Mouse (Mus musculus): ENCODE data around the gene Cfap58. TPM values are rescaled to one million over a fixed set of nuclear protein-coding genes. Genes with fewer than 3 reads are reported as not detected.

The Cfap58 gene
- polyA plus RNA-seq, 1 experiment from 2014 or later, result not detected

DNA sequence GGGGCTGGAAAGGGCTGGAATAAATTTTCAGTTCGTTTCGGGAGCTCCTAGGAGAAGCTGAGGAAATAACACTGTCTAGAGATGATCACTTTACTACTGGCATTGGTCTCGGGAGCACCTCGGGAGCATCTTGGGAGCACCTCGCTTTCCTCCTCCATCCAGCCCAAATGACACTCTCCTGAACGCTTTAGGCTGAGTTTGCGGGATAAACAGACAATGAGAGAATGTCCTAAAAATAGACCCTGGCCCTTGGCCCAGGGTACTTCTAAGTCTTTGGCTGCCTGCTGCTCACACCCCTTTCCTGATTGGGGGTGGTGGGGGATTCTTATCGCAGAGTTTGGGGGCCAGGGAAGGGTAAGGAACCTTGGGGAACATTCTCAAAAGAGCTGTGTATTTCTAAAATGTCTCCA, 17.5 kb upstream of the Cfap58 start:
- ATAC-seq (replicated peaks; ENCODE audit: low FRiP score, low TSS enrichment, low read depth) (no peak), DNase-seq (ENCODE audit: low spot score) (peak; percentile 80)
- peak overlapping the region; percentile 79 for H3K9ac ChIP-seq (ENCODE audit: low read length)
- no peaks in the 10 kb centered on the region for H3K9me3 ChIP-seq (ENCODE audit: control insufficient read depth, low read length)
- H3K36me3 ChIP-seq (ENCODE audit: control insufficient read depth, insufficient read depth, low read length), result no peaks in the 10 kb centered on the region
- peak overlapping the region; percentile 97 for H3K27ac ChIP-seq (ENCODE audit: low read depth)
- H3K4me3 ChIP-seq (ENCODE audit: low read depth, low read length), result peak overlapping the region; percentile 85
- WGBS, result 1% methylated on average over 8 of the region's 8 CpGs
- H3K4me1 ChIP-seq (replicated peaks; ENCODE audit: control insufficient read depth, insufficient read depth, low read length), result peaks cover 21% of the 10 kb centered on the region
- no peaks in the 10 kb centered on the region for H3K27me3 ChIP-seq (replicated peaks; ENCODE audit: control insufficient read depth, insufficient read depth, low read length)
- H3K4me2 ChIP-seq (ENCODE audit: low read length), result peak overlapping the region; percentile 62

DNA sequence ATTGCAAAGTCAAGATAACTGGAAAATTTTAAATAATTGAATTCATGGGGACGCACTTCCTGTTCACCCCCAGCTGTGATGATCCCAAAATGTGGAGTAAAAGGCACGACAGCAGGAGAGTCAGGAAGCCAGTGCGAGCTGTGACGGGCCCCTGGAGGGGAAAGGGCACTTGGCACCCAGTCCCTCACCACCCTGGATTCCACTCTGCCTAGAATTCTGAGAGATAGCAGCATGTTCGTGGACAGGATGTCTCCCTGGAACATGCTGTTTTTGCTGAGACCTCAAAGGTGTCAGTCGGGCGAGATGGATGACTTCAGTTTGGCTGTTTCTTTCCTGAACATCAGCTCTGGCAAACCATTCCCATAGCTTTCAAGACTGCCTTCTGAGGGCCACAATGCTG, 11.7 kb upstream of the Cfap58 start:
- ATAC-seq (replicated peaks; ENCODE audit: low FRiP score, low TSS enrichment, low read depth), result no peak
- Histone ChIP-seq H3K4me3 (ENCODE audit: low read depth, low read length) (no peak overlapping the region), H3K4me1 (replicated peaks; ENCODE audit: control insufficient read depth, insufficient read depth, low read length) (no peaks in the 10 kb centered on the region), H3K9ac (ENCODE audit: low read length) (no peak overlapping the region), H3K27me3 (replicated peaks; ENCODE audit: control insufficient read depth, insufficient read depth, low read length) (no peaks in the 10 kb centered on the region), H3K27ac (ENCODE audit: low read depth) (no peak overlapping the region), H3K9me3 (ENCODE audit: control insufficient read depth, low read length) (no peaks in the 10 kb centered on the region), H3K36me3 (ENCODE audit: control insufficient read depth, insufficient read depth, low read length) (no peaks in the 10 kb centered on the region), H3K4me2 (ENCODE audit: low read length) (no peak overlapping the region)
- WGBS, result 75% methylated on average over 7 of the region's 7 CpGs
- DNase-seq (ENCODE audit: low spot score), result no peak

DNA sequence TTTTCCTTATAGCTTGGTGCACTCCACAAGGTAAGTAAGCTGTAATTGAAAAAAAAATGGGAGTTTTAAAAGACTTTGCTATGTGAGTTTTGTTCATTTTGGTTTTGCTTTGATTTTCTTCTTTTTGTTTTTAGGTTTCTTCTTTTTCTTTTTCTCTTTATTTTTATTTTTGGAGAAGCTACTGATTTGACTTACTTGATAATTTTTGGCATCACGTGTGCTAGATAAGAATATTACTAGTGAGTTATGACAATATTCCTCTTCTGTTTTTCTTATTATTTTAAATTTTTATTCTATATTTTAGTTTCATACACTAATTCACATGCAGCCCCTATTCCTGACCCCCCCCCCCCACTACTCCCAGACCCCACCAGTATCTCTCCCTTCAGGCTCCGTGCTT, 10.4 kb upstream of the Cfap58 start:
- no peak overlapping the region for H3K27ac ChIP-seq (ENCODE audit: low read depth)
- DNase-seq (ENCODE audit: low spot score) (no peak), ATAC-seq (replicated peaks; ENCODE audit: low FRiP score, low TSS enrichment, low read depth) (no peak)
- no peaks in the 10 kb centered on the region for H3K4me1 ChIP-seq (replicated peaks; ENCODE audit: control insufficient read depth, insufficient read depth, low read length)
- 87% methylated on average over 2 of the region's 2 CpGs for WGBS
- H3K9me3 ChIP-seq (ENCODE audit: control insufficient read depth, low read length), result no peaks in the 10 kb centered on the region
- H3K36me3 ChIP-seq (ENCODE audit: control insufficient read depth, insufficient read depth, low read length), result no peaks in the 10 kb centered on the region
- H3K4me2 ChIP-seq (ENCODE audit: low read length), result no peak overlapping the region
- no peaks in the 10 kb centered on the region for H3K27me3 ChIP-seq (replicated peaks; ENCODE audit: control insufficient read depth, insufficient read depth, low read length)
- H3K4me3 ChIP-seq (ENCODE audit: low read depth, low read length), result no peak overlapping the region
- no peak overlapping the region for H3K9ac ChIP-seq (ENCODE audit: low read length)

DNA sequence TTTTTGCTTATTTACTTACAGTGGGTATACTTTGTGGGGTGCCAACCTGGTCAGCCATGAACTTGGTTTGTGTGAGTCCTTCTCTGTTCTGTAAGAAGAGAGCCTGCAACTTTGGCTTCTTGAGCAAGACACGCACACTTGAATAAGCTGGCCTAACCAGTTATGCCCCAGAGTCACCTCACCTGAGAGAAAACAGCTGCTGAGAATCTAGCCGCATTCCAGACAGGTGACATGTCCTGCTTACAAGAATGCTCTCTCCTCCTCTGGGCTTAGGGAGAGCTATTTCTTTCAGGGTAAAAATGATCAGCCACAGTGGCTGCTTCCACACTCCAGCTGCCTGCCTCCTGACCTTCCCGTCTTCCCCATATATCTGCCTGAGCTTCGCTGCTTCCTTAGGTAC, 8.4 kb upstream of the Cfap58 start:
- H3K27me3 ChIP-seq (replicated peaks; ENCODE audit: control insufficient read depth, insufficient read depth, low read length), result no peaks in the 10 kb centered on the region
- H3K4me3 ChIP-seq (ENCODE audit: low read depth, low read length), result no peak overlapping the region
- ATAC-seq (replicated peaks; ENCODE audit: low FRiP score, low TSS enrichment, low read depth) (no peak), DNase-seq (ENCODE audit: low spot score) (no peak)
- H3K4me1 ChIP-seq (replicated peaks; ENCODE audit: control insufficient read depth, insufficient read depth, low read length), result no peaks in the 10 kb centered on the region
- H3K9ac ChIP-seq (ENCODE audit: low read length), result no peak overlapping the region
- 66% methylated on average over 4 of the region's 4 CpGs for WGBS
- H3K36me3 ChIP-seq (ENCODE audit: control insufficient read depth, insufficient read depth, low read length), result no peaks in the 10 kb centered on the region
- H3K9me3 ChIP-seq (ENCODE audit: control insufficient read depth, low read length), result no peaks in the 10 kb centered on the region
- no peak overlapping the region for H3K4me2 ChIP-seq (ENCODE audit: low read length)
- no peak overlapping the region for H3K27ac ChIP-seq (ENCODE audit: low read depth)

DNA sequence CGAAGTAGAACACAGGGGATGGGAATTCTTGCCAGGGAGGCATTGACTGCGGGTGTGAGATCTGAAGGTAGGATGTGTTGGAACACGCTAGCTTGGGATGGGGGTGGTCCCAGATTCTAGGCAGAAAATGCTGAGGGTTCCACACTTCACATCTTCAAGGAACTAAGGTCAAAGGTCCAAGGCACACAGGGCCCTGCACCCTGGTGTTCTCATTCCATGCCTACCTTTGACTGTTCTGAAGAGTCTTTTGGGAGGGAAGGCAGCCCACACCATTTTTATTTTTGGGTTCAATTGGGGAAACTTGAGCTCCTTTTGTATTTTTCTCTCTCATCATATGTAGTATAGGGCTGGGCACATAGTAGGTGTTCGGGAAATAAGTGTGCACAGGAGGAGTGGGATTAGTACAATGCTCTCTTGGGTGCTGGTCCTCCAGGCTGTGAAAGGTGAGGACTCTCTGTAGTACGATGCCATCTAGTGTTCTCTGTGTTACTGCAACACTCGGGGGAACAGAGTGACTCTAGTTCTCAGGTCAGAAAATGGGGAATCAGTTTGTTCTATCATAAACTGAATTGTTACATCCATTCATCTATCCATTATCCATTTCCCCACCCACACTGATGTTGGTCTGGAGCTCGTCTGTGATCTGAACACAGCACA, 5.4 kb upstream of the Cfap58 start:
- Histone ChIP-seq H3K36me3 (ENCODE audit: control insufficient read depth, insufficient read depth, low read length) (no peaks in the 10 kb centered on the region), H3K27me3 (replicated peaks; ENCODE audit: control insufficient read depth, insufficient read depth, low read length) (no peaks in the 10 kb centered on the region), H3K4me3 (ENCODE audit: low read depth, low read length) (no peak overlapping the region), H3K4me1 (replicated peaks; ENCODE audit: control insufficient read depth, insufficient read depth, low read length) (no peaks in the 10 kb centered on the region), H3K4me2 (ENCODE audit: low read length) (no peak overlapping the region), H3K9me3 (ENCODE audit: control insufficient read depth, low read length) (no peaks in the 10 kb centered on the region), H3K9ac (ENCODE audit: low read length) (no peak overlapping the region), H3K27ac (ENCODE audit: low read depth) (no peak overlapping the region)
- DNase-seq (ENCODE audit: low spot score) (no peak), ATAC-seq (replicated peaks; ENCODE audit: low FRiP score, low TSS enrichment, low read depth) (peak; percentile 57)
- WGBS, result 43% methylated on average over 7 of the region's 7 CpGs

DNA sequence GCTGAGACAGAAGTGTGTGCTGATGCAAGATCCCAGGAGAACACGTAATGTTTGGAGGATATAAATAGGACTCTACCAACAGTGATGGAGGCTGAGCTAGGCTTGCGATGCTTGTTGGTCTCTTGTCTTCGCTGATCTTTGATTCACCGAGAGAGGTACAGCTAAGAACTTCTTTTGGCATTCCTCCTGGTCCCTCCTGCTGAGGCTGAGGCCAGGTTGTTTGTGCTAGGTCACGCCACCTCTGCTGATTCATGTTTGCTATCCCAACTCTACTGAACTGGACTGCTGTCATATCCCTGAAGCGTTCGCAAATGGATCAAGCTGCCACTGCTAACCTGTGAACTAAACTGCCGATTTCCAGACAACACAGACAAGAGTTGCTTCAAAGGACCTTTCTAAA, 3.3 kb upstream of the Cfap58 start:
- no peak overlapping the region for H3K4me2 ChIP-seq (ENCODE audit: low read length)
- ATAC-seq (replicated peaks; ENCODE audit: low FRiP score, low TSS enrichment, low read depth), result no peak
- WGBS, result 96% methylated on average over 8 of the region's 8 CpGs

DNA sequence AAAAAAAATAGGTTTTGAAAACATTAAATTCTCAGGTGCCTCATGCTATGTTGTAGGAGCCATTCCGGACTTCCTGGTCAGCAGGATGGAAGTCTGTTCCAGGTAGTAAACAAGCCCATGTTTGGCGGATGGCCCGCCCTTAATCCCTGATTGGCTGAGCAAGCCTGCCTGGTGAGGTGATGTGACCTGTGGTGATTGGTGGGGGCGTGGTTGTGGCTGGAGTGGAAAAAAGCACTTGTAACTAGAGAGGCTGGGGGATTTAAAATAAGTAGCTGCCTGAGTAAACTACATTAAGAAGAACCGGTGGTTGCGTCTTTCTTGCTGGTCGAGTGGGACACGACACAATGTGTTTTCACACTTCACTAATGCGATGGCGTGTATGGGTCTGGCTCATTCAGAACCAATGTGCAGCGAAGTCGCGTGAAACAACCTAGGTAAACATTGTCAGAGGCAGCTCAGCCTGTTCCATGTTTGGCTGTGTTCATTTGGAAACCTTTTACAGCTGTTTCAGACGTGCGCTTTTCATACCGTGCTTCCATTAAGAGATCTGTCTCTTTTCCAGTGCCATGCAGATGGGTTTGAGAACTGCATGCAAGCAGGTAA, 2.7 kb upstream of the Cfap58 start:
- no peak overlapping the region for H3K4me3 ChIP-seq (ENCODE audit: low read depth, low read length)
- no peaks in the 10 kb centered on the region for H3K9me3 ChIP-seq (ENCODE audit: control insufficient read depth, low read length)
- 63% methylated on average over 16 of the region's 16 CpGs for WGBS
- ATAC-seq (replicated peaks; ENCODE audit: low FRiP score, low TSS enrichment, low read depth), result no peak
- no peak for DNase-seq (ENCODE audit: low spot score)
- no peak overlapping the region for H3K27ac ChIP-seq (ENCODE audit: low read depth)
- no peak overlapping the region for H3K9ac ChIP-seq (ENCODE audit: low read length)
- H3K4me2 ChIP-seq (ENCODE audit: low read length), result no peak overlapping the region
- peaks cover 6% of the 10 kb centered on the region; the same call in 1 of the 2 replicates for H3K4me1 ChIP-seq (replicated peaks; ENCODE audit: control insufficient read depth, insufficient read depth, low read length)
- no peaks in the 10 kb centered on the region for H3K36me3 ChIP-seq (ENCODE audit: control insufficient read depth, insufficient read depth, low read length)
- peaks cover 9% of the 10 kb centered on the region for H3K27me3 ChIP-seq (replicated peaks; ENCODE audit: control insufficient read depth, insufficient read depth, low read length)

More for the DNA sequence above, 3.3 kb upstream of the Cfap58 start:
- peaks cover 6% of the 10 kb centered on the region; the same call in 1 of the 2 replicates for H3K4me1 ChIP-seq (replicated peaks; ENCODE audit: control insufficient read depth, insufficient read depth, low read length)
- H3K4me3 ChIP-seq (ENCODE audit: low read depth, low read length), result no peak overlapping the region
- no peaks in the 10 kb centered on the region for H3K9me3 ChIP-seq (ENCODE audit: control insufficient read depth, low read length)
- H3K36me3 ChIP-seq (ENCODE audit: control insufficient read depth, insufficient read depth, low read length), result no peaks in the 10 kb centered on the region
- H3K9ac ChIP-seq (ENCODE audit: low read length), result no peak overlapping the region
- no peak for DNase-seq (ENCODE audit: low spot score)
- H3K27ac ChIP-seq (ENCODE audit: low read depth), result no peak overlapping the region
- peaks cover 9% of the 10 kb centered on the region for H3K27me3 ChIP-seq (replicated peaks; ENCODE audit: control insufficient read depth, insufficient read depth, low read length)

DNA sequence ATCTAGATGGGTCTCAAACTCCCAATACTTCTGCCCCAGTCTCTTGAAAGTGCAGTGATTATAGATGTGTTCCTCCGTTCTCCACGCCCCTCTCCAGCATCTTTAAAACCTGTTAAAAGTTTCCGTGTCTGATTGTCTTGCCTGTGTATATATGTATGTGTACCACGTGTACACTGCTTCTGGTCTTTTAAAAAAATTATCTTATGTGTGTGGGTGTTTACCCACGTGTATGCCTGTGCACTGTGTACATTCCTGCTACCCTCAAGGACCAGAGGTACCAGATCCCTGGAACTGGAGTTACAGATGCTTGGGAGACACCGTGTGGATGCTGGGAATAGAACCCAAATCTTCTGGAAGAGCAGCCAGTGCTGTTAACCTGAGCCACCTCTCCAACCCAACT, 1.9 kb upstream of the Cfap58 start:
- Histone ChIP-seq H3K4me2 (ENCODE audit: low read length) (no peak overlapping the region), H3K9me3 (ENCODE audit: control insufficient read depth, low read length) (no peaks in the 10 kb centered on the region), H3K9ac (ENCODE audit: low read length) (no peak overlapping the region), H3K36me3 (ENCODE audit: control insufficient read depth, insufficient read depth, low read length) (no peaks in the 10 kb centered on the region), H3K27me3 (replicated peaks; ENCODE audit: control insufficient read depth, insufficient read depth, low read length) (peaks cover 12% of the 10 kb centered on the region), H3K4me3 (ENCODE audit: low read depth, low read length) (no peak overlapping the region), H3K27ac (ENCODE audit: low read depth) (no peak overlapping the region), H3K4me1 (replicated peaks; ENCODE audit: control insufficient read depth, insufficient read depth, low read length) (peaks cover 6% of the 10 kb centered on the region; the same call in 1 of the 2 replicates)
- 81% methylated on average over 6 of the region's 6 CpGs for WGBS
- ATAC-seq (replicated peaks; ENCODE audit: low FRiP score, low TSS enrichment, low read depth) (no peak), DNase-seq (ENCODE audit: low spot score) (no peak)

DNA sequence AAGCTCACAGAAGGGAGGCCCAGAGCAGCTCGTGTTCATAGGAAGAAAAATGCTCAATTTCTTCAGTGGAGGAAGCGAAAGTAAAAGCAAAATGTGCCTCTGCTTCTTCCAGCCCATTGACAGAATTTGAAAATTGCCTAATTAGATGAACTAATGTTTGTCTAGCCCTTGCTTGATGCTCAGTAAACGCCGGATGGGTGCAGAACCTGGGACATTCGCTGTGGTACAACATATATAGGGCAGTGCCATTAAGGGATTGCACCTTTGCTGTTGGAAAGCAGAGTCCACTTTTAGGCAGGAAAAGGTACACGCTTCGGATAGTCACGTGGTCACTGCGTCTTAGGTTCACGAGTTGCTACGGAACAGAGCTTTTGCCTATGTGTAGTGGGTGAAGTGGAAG, 985 bp upstream of the Cfap58 start:
- WGBS, result 84% methylated on average over 11 of the region's 11 CpGs
- ATAC-seq (replicated peaks; ENCODE audit: low FRiP score, low TSS enrichment, low read depth), result no peak
- H3K4me1 ChIP-seq (replicated peaks; ENCODE audit: control insufficient read depth, insufficient read depth, low read length), result peaks cover 6% of the 10 kb centered on the region; the same call in 1 of the 2 replicates
- H3K4me2 ChIP-seq (ENCODE audit: low read length), result no peak overlapping the region
- H3K4me3 ChIP-seq (ENCODE audit: low read depth, low read length), result no peak overlapping the region
- H3K27me3 ChIP-seq (replicated peaks; ENCODE audit: control insufficient read depth, insufficient read depth, low read length), result peaks cover 12% of the 10 kb centered on the region
- H3K9me3 ChIP-seq (ENCODE audit: control insufficient read depth, low read length), result no peaks in the 10 kb centered on the region
- no peaks in the 10 kb centered on the region for H3K36me3 ChIP-seq (ENCODE audit: control insufficient read depth, insufficient read depth, low read length)
- no peak for DNase-seq (ENCODE audit: low spot score)
- H3K9ac ChIP-seq (ENCODE audit: low read length), result no peak overlapping the region
- H3K27ac ChIP-seq (ENCODE audit: low read depth), result no peak overlapping the region
